Mouse (Mus musculus) embryonic facial prominence, embryonic 11.5 days (tissue): ENCODE measurements around the gene Ttyh1. TPM values are rescaled to one million over a fixed set of nuclear protein-coding genes. Genes with fewer than 3 reads are reported as not detected.
A peak's percentile ranks its signal among the peaks of the same experiment; 100 is the strongest.

ENCODE experiments used
- ATAC-seq: fragments of 200-750 bp; cut with Nextera tagmentation; replicated peaks from 2 replicates; pipeline ENCODE4 v1.8.0; 2017; ENCODE audit warnings: low read depth; ENCODE audit not compliant: insufficient number of reproducible peaks, low FRiP score, low TSS enrichment
- DNase-seq: peaks from one replicate; pipeline ENCODE4 v3.0.0-alpha.2; 2015; ENCODE audit warnings: low spot score
- H3K27ac ChIP-seq: fragments of 300-500 bp; sonication (generic); replicated peaks from 2 replicates; pipeline ENCODE4 v1.5.1; 2014; ENCODE audit warnings: mild to moderate bottlenecking, low read depth, low read length, control low read depth
- H3K27me3 ChIP-seq: fragments of 300-500 bp; sonication (generic); 2 replicates; pipeline ENCODE4 v1.6.1; 2014; ENCODE audit warnings: mild to moderate bottlenecking, low read length, moderate library complexity, mixed read lengths; ENCODE audit not compliant: control insufficient read depth, insufficient read depth
- H3K36me3 ChIP-seq: fragments of 300-500 bp; sonication (generic); replicated peaks from 2 replicates; pipeline ENCODE4 v1.6.1; 2014; ENCODE audit warnings: low read depth, mild to moderate bottlenecking, low read length, moderate library complexity, mixed read lengths; ENCODE audit not compliant: control insufficient read depth, insufficient read depth
- H3K4me1 ChIP-seq: fragments of 300-500 bp; sonication (generic); 2 replicates; pipeline ENCODE4 v1.6.1; 2014; ENCODE audit warnings: low read length, mixed read lengths; ENCODE audit not compliant: control insufficient read depth, insufficient read depth
- H3K4me2 ChIP-seq: fragments of 300-500 bp; sonication (generic); 2 replicates; pipeline ENCODE4 v1.6.1; 2014; ENCODE audit warnings: low read depth, mild to moderate bottlenecking, control low read depth, low read length, moderate library complexity
- H3K4me3 ChIP-seq: fragments of 300-500 bp; sonication (generic); 2 replicates; pipeline ENCODE4 v1.5.1; 2014; ENCODE audit warnings: low read depth, low read length, control low read depth
- H3K9ac ChIP-seq: fragments of 300-500 bp; sonication (generic); replicated peaks from 2 replicates; pipeline ENCODE4 v1.6.1; 2014; ENCODE audit warnings: mild to moderate bottlenecking, control low read depth, low read length
- H3K9me3 ChIP-seq: fragments of 300-500 bp; sonication (generic); replicated peaks from 2 replicates; pipeline ENCODE4 v1.6.1; 2016; ENCODE audit warnings: mild to moderate bottlenecking, low read length, inconsistent platforms, mixed read lengths; ENCODE audit not compliant: control insufficient read depth
- WGBS: fragments of 180-500 bp; shearing (Covaris S2); extraction: QIAGEN DNeasy Blood & Tissue Kit; methylation state at CpG from one replicate; pipeline ENCODE4 v1.1.7; 2014; 5-methylcytosine and 5-hydroxymethylcytosine counted together
- polyA plus RNA-seq: library from polyadenylated mRNA; unstranded; fragments of >200 nt; fragmentation: Nextera tagmentation; extraction: Ambion mirVana; gene quantifications from 2 replicates; pipeline ENCODE4 v1.2.1, GENCODE M21; 2014

Ttyh1 gene
- polyA plus RNA-seq, 1 experiment from 2014 or later = 8.3 TPM

DNA sequence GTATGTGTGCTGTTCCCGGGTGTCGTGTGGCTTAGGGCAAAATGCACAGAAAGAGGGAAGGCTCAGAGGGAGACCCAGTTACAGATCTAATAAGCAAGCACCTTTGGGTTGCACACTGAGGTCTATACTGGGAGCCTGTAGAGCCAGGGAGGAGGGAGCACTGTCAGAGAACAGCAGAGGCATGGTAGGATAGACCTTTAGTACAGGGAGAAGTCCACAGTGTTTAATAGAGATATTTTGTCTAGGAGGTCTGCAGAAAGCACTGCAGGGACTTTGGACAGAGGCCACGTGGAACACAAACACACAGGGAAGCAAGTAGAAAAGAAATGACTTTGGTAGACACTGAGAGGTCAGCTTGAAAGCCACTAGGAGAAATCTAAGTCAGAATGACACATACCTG lies 46.1 kb downstream of the Ttyh1 start:
- Histone ChIP-seq H3K4me3 (peak overlapping the region; percentile 9; the same call in 1 of the 2 replicates), H3K27me3 (no peaks in the 10 kb centered on the region), H3K36me3 (no peaks in the 10 kb centered on the region), H3K9ac (0 out of 2 replicates have a peak overlapping the region, but pooled peaks have one; percentile 37), H3K4me2 (0 out of 2 replicates have a peak overlapping the region, but pooled peaks have one; percentile 25), H3K4me1 (no peaks in the 10 kb centered on the region), H3K9me3 (no peaks in the 10 kb centered on the region), H3K27ac (no peak overlapping the region)
- DNase-seq (no peak), ATAC-seq (no peak)
- WGBS = 21% methylated on average over 3 of the region's 3 CpGs

DNA sequence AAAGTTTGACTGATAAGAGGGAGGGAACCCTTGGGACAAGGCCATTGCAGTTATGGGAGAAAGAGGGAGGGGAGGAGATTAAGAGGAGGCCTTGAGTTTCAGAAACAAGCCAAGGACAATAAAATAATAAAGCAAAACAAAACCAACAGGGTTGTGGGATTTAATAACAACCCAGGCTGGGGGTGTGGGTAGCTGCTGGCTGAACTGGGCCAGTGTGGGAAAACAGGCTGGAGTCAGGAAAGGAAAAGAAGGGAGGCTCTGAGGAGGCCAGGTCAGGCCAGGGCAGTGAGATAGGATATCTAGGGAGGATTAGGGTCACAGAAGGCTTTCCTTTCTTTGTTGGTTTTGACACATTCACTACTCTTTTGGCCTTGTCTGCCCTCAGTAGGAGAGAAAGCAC lies 47.9 kb downstream of the Ttyh1 start:
- Histone ChIP-seq H3K4me3 (no peak overlapping the region), H3K36me3 (no peaks in the 10 kb centered on the region), H3K27me3 (no peaks in the 10 kb centered on the region), H3K4me1 (no peaks in the 10 kb centered on the region), H3K9ac (no peak overlapping the region), H3K4me2 (no peak overlapping the region), H3K27ac (no peak overlapping the region), H3K9me3 (no peaks in the 10 kb centered on the region)
- DNase-seq (no peak), ATAC-seq (no peak)

DNA sequence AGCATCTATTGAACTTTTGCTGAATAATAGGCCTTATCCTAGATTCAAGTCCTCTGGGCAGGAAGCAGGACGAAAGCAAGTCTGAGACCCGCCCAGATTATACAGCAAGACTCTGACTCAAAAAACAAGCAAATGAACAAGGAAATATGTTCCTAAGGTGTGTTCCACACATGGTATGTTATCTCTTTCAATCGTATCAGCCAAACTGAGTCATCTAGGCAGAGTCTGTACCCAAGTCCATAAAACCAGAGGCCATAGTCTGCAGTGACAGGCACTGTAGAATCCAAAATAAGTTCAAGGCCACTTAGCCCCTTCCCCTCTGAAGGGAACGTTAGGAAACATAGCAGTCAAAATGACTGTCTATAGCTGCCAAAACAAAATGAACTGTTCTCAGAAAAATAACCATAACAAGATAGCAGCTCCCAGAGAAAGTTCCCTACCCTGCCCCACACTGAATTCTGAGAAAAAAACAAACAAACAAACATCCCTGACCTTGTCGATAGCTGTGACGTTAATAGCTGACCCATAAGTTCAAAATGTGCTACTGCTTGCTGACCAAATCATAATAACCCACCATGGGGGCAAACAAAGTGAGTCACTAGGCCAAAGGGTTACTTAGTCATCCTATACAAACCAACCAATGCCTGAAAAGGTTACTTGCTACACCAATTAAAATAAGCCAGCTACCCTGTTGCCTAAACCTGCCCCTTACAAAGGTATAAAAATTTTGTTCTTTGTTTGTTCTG lies 51.2 kb downstream of the Ttyh1 start:
- DNase-seq = no peak
- H3K4me1 ChIP-seq = no peaks in the 10 kb centered on the region
- H3K9me3 ChIP-seq = no peaks in the 10 kb centered on the region
- no peaks in the 10 kb centered on the region for H3K36me3 ChIP-seq
- no peak overlapping the region for H3K27ac ChIP-seq
- ATAC-seq = no peak
- no peak overlapping the region for H3K9ac ChIP-seq
- H3K4me3 ChIP-seq = no peak overlapping the region
- H3K4me2 ChIP-seq = no peak overlapping the region
- 84% methylated on average over 6 of the region's 6 CpGs for WGBS
- H3K27me3 ChIP-seq = no peaks in the 10 kb centered on the region

DNA sequence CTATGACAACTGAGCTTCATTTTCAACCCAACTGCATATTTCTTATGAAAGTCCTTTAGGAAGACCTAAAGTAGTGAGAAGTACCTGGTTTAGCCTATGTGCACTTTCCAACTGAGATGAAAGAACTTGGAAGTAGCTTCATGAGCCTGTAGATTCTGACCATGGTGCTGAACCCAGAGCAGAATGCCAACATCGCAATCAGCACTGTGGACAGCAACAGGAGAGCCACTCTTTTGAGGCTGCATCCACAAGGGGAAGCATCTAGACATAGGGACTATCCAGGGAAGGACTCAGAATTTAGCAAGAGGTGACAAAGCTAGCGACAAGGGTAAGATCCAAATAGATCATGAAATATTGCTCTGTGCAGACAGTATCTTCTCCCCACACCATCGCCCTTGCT lies 59.2 kb downstream of the Ttyh1 start:
- no peaks in the 10 kb centered on the region for H3K4me1 ChIP-seq
- ATAC-seq (no peak), DNase-seq (peak; percentile 72)
- no peak overlapping the region for H3K9ac ChIP-seq
- H3K4me3 ChIP-seq = no peak overlapping the region
- no peaks in the 10 kb centered on the region for H3K27me3 ChIP-seq
- no peaks in the 10 kb centered on the region for H3K36me3 ChIP-seq
- 39% methylated on average over 3 of the region's 3 CpGs for WGBS
- no peak overlapping the region for H3K4me2 ChIP-seq
- H3K9me3 ChIP-seq = no peaks in the 10 kb centered on the region
- no peak overlapping the region for H3K27ac ChIP-seq

Other genes with a start within 250 kb of the Ttyh1 start
- gene Gm14548, start 221.3 kb upstream of the Ttyh1 start, polyA plus RNA-seq = 0.11 TPM in 1 of 2 replicates, not detected in the other
- 0.11 TPM in 1 of 2 replicates, not detected in the other for gene Lilra6, start 203.9 kb upstream of the Ttyh1 start, polyA plus RNA-seq
- 1.0 and 1.5 TPM in 2 replicates for gene Lair1, start 56.2 kb upstream of the Ttyh1 start, polyA plus RNA-seq
- 31.4 and 37.5 TPM in 2 replicates for gene Leng8, start 17.6 kb downstream of the Ttyh1 start, polyA plus RNA-seq
- gene Leng9, start 31.0 kb downstream of the Ttyh1 start, polyA plus RNA-seq = 1.6 and 1.9 TPM in 2 replicates
- 43.9 and 45.7 TPM in 2 replicates for gene Cdc42ep5, start 45.5 kb downstream of the Ttyh1 start, polyA plus RNA-seq
- gene Lilra5, start 118.3 kb downstream of the Ttyh1 start, polyA plus RNA-seq = 0.10 TPM in 1 of 2 replicates, not detected in the other
- not detected in 2 replicates for gene Ncr1, start 218.3 kb downstream of the Ttyh1 start, polyA plus RNA-seq